Mouse (Mus musculus) embryo, embryonic 9.5 days (tissue): ENCODE data around the gene Vmn1r172.
"Not testable (repeated sequence)": the region's sequence is repeated elsewhere in the genome, so short reads cannot be mapped to it uniquely, and the experiment has no call there.

Experiments
- DNase-seq: peaks from one replicate; pipeline ENCODE4 v3.0.0-alpha.2; 2017; ENCODE audit errors: extremely low spot score

Gene Vmn1r172

DNA sequence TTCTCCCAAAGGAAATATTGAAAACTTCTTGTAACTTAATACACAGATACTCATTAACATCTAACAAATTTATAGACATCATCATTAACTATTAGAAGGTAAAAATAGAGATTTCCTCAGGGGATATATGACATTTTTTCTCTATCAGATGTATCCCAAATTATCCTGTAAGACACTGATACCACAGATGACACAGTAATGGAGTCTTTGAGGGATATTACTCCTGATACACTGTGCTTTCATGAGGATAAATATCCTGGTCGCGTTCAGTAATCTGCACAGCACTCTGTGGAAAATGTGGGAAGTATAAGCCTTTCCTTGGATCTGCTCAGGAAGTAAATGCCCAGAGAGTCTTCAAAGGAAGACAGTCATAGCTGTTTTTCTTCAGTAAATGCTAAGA, at the start of gene Vmn1r172:
Vmn1r172 (plus strand) TSS at position 301 of the 400 bp plus-strand sequence.
- no peak for DNase-seq

DNA sequence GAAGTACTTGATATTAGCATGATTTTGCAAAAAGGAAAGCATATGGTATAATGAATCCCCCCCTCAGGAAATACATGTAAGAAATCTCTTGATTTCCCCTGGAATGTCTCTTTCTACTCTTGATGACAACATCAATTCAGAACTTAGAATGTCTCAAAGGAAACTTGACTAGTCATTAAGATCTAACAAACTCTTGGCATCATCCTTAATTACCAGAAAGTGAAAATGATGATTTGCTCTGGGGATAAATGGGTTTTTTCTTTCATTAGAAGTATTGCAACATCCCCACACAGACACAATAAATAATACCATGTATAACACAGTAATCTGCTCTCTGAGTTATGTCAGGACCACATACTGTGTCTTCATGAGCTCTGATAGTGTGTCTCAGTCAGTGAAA, 27.7 kb upstream of the Vmn1r172 start, which contains the start of gene Vmn1r171:
Vmn1r171 (plus strand) TSS at position 301 of the 400 bp plus-strand sequence.
- no peak for DNase-seq

GRCm38 (mm10) chr7:23700403-23700802, 42.3 kb downstream of the Vmn1r172 start, which contains the start of gene Vmn1r173:
Vmn1r173 (plus strand) TSS chr7:23700703.
- not testable (repeated sequence) for DNase-seq
